In the genomic region with DNA sequence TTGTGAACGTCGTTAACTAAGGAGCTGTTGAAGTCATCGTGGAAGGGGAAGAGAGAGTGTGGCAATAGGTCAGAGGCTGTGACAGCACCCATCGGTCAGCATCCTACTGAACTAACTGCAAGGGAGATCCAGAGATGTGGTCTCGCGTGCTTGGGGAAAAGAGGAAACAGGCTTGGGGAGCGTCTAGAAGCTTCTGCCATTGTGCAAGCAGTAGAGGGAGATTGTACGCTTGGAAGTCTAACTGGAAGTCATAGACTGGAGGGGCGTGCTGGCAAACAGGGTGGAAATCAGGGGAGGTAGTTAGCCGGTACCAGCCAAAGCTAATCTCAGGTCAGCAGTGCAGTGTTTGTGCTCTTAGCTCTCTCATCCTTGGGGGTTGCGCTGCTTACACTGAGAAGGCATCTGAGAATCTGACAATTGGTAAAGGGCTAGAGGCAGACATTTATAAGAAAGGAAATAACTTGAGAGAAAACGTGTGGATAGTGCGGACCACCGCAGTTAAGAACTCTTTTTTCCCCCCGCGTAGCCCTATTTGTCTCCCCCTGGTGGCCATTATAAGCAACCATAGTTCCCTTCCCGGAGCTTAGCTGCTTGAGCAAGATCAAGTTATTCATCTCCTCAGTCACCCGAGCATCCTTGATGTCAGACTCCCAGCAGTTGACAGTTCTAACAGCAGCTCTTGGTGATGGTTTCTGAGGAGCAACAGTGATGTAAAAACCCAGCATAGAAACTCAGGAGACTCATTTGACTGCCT, we compare ENCODE assay signal across 8 mouse cellular contexts.
DNase-seq lines count a peak whose midpoint lies in the region; ATAC-seq and TF ChIP-seq lines count a peak whose summit lies in the region.

No protein-coding gene starts in this region.

- no peaks in the 10 kb centered on the region for H3K4me1 ChIP-seq in lung, postnatal 0 days (ENCODE audit: insufficient read depth, low read depth, low read length)

- no peak overlapping the region for H3K4me3 ChIP-seq in lung, postnatal 0 days (ENCODE audit: low read depth, low read length)

- TF ChIP-seq CTCF in lung, postnatal 0 days (IDR thresholded peaks at IDR 0.05), result peak; percentile 80

- 39% methylated on average over 18 of the region's 18 CpGs for WGBS in lung, postnatal 0 days

- TF ChIP-seq EP300 in lung, postnatal 0 days (IDR thresholded peaks at IDR 0.05), result no peak

- H3K27me3 ChIP-seq in lung, postnatal 0 days (replicated peaks; ENCODE audit: insufficient read depth, low read length), result no peaks in the 10 kb centered on the region
- H3K27me3 ChIP-seq in splenic B cell, adult 2 months (ENCODE audit: control insufficient read depth, insufficient read depth, low read length, poor library complexity, severe bottlenecking), result no peaks in the 10 kb centered on the region

- no peak overlapping the region for H3K4me2 ChIP-seq in lung, postnatal 0 days (replicated peaks; ENCODE audit: low read depth, low read length)

- DNase-seq in cerebellum, postnatal 14 days, result peak; percentile 33 to 36
- DNase-seq in cerebellum, adult 8-10 months, result no peak
- DNase-seq in B cell, adult 2 months, result peak; percentile 48 to 52
- DNase-seq in embryo, embryonic 11 days, result peak; percentile 73
- DNase-seq in heart, postnatal 36 days, result peak; percentile 8 to 18
- DNase-seq in lung, postnatal 0 days (ENCODE audit: low spot score), result peak; percentile 75
- DNase-seq in splenic B cell, adult 2 months (ENCODE audit: low read depth, low spot score), result peak; percentile 64
- DNase-seq in urinary bladder, postnatal 4 days (ENCODE audit: low spot score in 2 of 2), result no peak

- intact Hi-C loops in heart, postnatal 36 days (cut with DNase I), result loop anchor here (1.0 kb wide), 1 partner anchor 476 kb away; no protein-coding TSS in a partner anchor

- ATAC-seq in lung, postnatal 0 days, result 0 out of 2 replicates have a peak, but pooled peaks have one; percentile 25

- H3K36me3 ChIP-seq in lung, postnatal 0 days (ENCODE audit: insufficient read depth, low read length), result no peaks in the 10 kb centered on the region
- H3K36me3 ChIP-seq in splenic B cell, adult 2 months (ENCODE audit: control insufficient read depth, insufficient read depth, low read length, poor library complexity, severe bottlenecking), result no peaks in the 10 kb centered on the region

- no peak overlapping the region for H3K27ac ChIP-seq in lung, postnatal 0 days (ENCODE audit: low read length)

- no peak overlapping the region for H3K9ac ChIP-seq in lung, postnatal 0 days (replicated peaks; ENCODE audit: low read depth)

- no peaks in the 10 kb centered on the region for H3K9me3 ChIP-seq in lung, postnatal 0 days (ENCODE audit: low read length)

Comparison
In these comparisons a context has a peak if more than half of its experiments do, and no peak if none do; other contexts are left out.
1. DNase-seq: peak in cerebellum, postnatal 14 days (2 of 2), B cell, adult 2 months (2 of 2), embryo, embryonic 11 days (single experiment), heart, postnatal 36 days (2 of 2), lung, postnatal 0 days (single experiment) and splenic B cell, adult 2 months (single experiment); none in cerebellum, adult 8-10 months (single experiment) and urinary bladder, postnatal 4 days (0 of 2).